Mouse (Mus musculus) neural tube, embryonic 12.5 days (tissue): Measurements from ENCODE around the gene Plek. TPM values are rescaled to one million over a fixed set of nuclear protein-coding genes. Genes with fewer than 3 reads are reported as not detected.

Experiments used
- ATAC-seq: fragments of 200-750 bp; cut with Nextera tagmentation; 2 replicates; pipeline ENCODE4 v1.8.0; 2017; ENCODE audit warnings: low read depth, mild to moderate bottlenecking, moderate TSS enrichment, moderate library complexity; ENCODE audit not compliant: low FRiP score
- H3K27ac ChIP-seq: fragments of 300-500 bp; sonication (generic); 2 replicates; pipeline ENCODE4 v1.5.1; 2016
- H3K27me3 ChIP-seq: fragments of 300-500 bp; sonication (generic); replicated peaks from 2 replicates; pipeline ENCODE4 v1.6.1; 2016; ENCODE audit warnings: mild to moderate bottlenecking
- H3K36me3 ChIP-seq: fragments of 300-500 bp; sonication (generic); 2 replicates; pipeline ENCODE4 v1.6.1; 2016; ENCODE audit warnings: mild to moderate bottlenecking
- H3K4me1 ChIP-seq: fragments of 300-500 bp; sonication (generic); 2 replicates; pipeline ENCODE4 v1.6.1; 2016
- H3K4me2 ChIP-seq: fragments of 300-500 bp; sonication (generic); replicated peaks from 2 replicates; pipeline ENCODE4 v1.6.1; 2016; ENCODE audit warnings: mild to moderate bottlenecking
- H3K4me3 ChIP-seq: fragments of 300-500 bp; sonication (generic); 2 replicates; pipeline ENCODE4 v1.5.1; 2016
- H3K9ac ChIP-seq: fragments of 300-500 bp; sonication (generic); 2 replicates; pipeline ENCODE4 v1.6.1; 2016; ENCODE audit warnings: mild to moderate bottlenecking
- H3K9me3 ChIP-seq: fragments of 300-500 bp; sonication (generic); 2 replicates; pipeline ENCODE4 v1.6.1; 2016; ENCODE audit warnings: mild to moderate bottlenecking
- WGBS: fragments of 180-500 bp; shearing (Covaris S2); methylation state at CpG from one replicate; pipeline ENCODE4 v1.1.7; 2016; 5-methylcytosine and 5-hydroxymethylcytosine counted together
- polyA plus RNA-seq: library from polyadenylated mRNA; unstranded; fragments of >200 nt; fragmentation: Nextera tagmentation; extraction: Ambion mirVana; gene quantifications from 2 replicates; pipeline ENCODE4 v1.2.1, GENCODE M21; 2016

Plek gene
- polyA plus RNA-seq, 1 experiment from 2014 or later: 5.7 TPM

GRCm38 (mm10) chr11:16957030-16957429, 95.2 kb downstream of the Plek start:
- 93% methylated on average over 6 of the region's 6 CpGs for WGBS
- no peak for ATAC-seq

DNA sequence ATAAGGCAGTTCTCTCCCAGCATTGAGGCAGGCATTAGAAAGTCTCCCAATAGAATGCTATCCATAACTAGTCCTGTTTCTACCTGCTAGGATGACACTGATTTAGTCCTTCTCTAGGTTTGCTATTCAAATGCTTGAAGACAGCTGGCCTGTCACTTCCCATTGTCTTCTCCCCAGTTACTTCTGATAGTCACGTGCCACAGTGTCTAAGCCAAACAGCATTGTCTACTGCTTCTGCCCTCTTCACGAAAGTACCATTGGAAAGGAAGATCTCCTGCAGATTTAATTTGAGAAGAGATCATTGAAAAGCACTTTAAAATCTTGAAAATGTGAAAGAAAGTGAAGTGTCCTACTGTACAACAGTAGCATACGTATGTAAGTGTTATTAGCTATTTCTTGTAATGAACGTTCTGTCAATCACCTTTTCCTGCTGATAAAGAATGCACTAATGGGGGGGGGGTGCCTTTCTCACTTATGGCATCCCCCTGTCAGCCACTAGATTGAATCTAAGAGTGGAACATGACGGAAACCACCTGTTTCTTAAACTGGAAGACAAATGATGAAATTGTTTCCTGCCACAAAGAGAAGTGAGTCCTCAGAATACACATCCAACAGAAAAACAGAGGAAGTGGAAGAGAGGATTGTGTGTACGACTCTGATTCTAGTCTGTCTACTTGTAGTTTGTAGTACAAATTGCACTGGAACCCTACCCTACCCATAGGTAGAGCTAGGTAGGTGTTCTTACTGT, 95.9 kb downstream of the Plek start:
- ATAC-seq: no peak

More at GRCm38 (mm10) chr11:16957030-16957429, 95.2 kb downstream of the Plek start:
- no peak overlapping the region for H3K4me3 ChIP-seq
- H3K9me3 ChIP-seq: no peaks in the 10 kb centered on the region
- peaks cover under 1% of the 10 kb centered on the region; the same call in 1 of the 2 replicates for H3K4me1 ChIP-seq
- H3K36me3 ChIP-seq: no peaks in the 10 kb centered on the region
- no peak overlapping the region for H3K9ac ChIP-seq
- H3K27ac ChIP-seq: no peak overlapping the region
- H3K4me2 ChIP-seq: no peak overlapping the region
- H3K27me3 ChIP-seq: no peaks in the 10 kb centered on the region

GRCm38 (mm10) chr11:16951761-16952010, 100.5 kb downstream of the Plek start:
- H3K36me3 ChIP-seq: no peaks in the 10 kb centered on the region
- peak overlapping the region; percentile 62 for H3K9ac ChIP-seq
- H3K4me1 ChIP-seq: peaks cover 7% of the 10 kb centered on the region; the same call in 1 of the 2 replicates
- H3K4me2 ChIP-seq: peak overlapping the region; percentile 89
- no peaks in the 10 kb centered on the region for H3K9me3 ChIP-seq
- WGBS: 4% methylated on average over 9 of the region's 9 CpGs
- H3K4me3 ChIP-seq: peak overlapping the region; percentile 70
- H3K27ac ChIP-seq: no peak overlapping the region
- no peaks in the 10 kb centered on the region for H3K27me3 ChIP-seq
- ATAC-seq: no peak

More for the DNA sequence above, 95.9 kb downstream of the Plek start:
- Histone ChIP-seq H3K9me3 (no peaks in the 10 kb centered on the region), H3K9ac (no peak overlapping the region), H3K36me3 (no peaks in the 10 kb centered on the region), H3K27ac (no peak overlapping the region), H3K4me3 (no peak overlapping the region), H3K4me2 (no peak overlapping the region), H3K27me3 (no peaks in the 10 kb centered on the region), H3K4me1 (peaks cover 7% of the 10 kb centered on the region; the same call in 1 of the 2 replicates)
- 89% methylated on average over 6 of the region's 6 CpGs for WGBS

DNA sequence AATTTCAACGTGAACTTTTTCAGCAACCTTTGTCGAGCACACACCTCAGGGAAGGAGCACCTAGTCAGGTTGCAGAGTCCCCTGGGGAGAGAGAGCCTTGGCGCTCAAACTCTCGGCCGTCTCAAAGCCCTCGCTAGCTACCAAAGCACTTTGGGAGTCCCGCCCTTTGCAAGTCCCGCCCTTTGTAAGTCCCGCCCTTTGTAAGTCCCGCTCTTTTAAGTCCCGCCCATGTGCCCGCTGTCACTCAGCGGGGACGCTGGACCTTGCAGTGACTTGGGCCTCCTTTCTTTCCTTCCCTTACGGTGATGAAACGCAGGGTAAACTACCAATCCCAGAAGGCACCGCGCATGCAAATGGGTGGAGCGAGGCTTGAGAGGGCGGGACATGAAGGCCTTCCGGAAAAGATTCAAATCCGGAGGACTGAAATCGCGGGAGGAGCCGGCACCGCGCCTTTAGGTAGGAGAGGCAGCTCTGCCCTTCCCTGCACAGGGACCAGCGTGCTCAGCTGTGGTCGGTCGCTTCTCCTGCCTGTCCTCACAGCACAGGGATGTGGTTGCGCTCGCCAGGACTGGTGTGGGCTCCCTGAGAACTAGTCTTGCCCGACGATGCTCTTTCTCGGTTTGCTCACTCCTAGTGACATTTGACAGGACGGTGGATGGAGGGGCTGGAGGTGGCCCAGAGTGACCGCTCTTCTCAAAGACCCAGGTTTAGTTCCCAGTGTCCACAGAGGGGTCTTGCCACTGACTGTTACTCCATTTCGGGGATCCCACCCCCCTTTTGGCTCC, 101.0 kb downstream of the Plek start, which contains the start of gene Fbxo48:
Gene Fbxo48, plus strand, starts transcription at position 400 of the 785 bp plus-strand sequence.
- no peaks in the 10 kb centered on the region for H3K27me3 ChIP-seq
- WGBS: under 1% methylated on average over 38 of the region's 38 CpGs
- peak within 1 kb of the TSS; percentile 62 for H3K9ac ChIP-seq
- no peaks in the 10 kb centered on the region for H3K36me3 ChIP-seq
- peak within 1 kb of the TSS; percentile 89 for H3K4me2 ChIP-seq
- H3K27ac ChIP-seq: no peak within 1 kb of the TSS
- H3K9me3 ChIP-seq: no peaks in the 10 kb centered on the region
- H3K4me3 ChIP-seq: peak within 1 kb of the TSS; percentile 70
- ATAC-seq: peak; percentile 100
- peaks cover 7% of the 10 kb centered on the region; the same call in 1 of the 2 replicates for H3K4me1 ChIP-seq

DNA sequence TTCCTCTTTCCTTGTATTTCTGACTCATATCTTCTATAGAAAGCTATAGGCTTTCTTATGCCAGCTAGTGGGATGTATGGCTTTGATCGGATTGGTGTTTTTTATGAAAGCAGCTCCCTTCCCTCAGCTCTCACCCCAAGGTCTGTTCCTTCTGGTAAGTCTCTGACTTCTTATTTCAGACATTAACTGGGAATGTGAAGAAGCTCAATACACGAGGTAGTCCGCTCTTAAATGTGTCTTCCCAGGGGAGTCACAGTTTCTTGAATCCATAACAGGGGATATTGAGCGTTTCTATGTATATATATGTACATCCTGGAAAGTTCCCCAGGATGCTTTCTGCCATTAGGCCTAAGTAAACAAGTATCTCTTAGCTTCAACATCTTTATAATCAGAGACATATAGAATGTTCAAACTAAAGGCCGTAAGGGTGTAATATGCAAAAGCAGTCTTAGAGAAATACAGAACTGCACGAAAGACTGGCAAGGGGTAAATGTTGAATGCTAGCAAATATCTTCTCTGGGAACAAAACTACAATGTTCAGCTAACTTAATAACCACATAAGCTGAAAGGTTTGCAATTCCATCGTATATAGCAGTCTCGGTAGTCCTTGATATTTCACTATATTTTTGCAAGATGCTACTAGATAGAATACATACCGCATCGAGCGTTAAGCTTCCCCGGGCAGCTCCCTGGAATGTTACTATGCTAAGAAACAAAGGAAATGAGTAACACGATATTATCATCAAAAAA, 101.8 kb downstream of the Plek start:
- Histone ChIP-seq H3K4me3 (peak overlapping the region; percentile 70), H3K36me3 (no peaks in the 10 kb centered on the region), H3K4me2 (peak overlapping the region; percentile 89), H3K27ac (no peak overlapping the region), H3K4me1 (peaks cover 7% of the 10 kb centered on the region; the same call in 1 of the 2 replicates), H3K27me3 (no peaks in the 10 kb centered on the region), H3K9ac (peak overlapping the region; percentile 14; the same call in 1 of the 2 replicates), H3K9me3 (no peaks in the 10 kb centered on the region)
- no peak for ATAC-seq
- 54% methylated on average over 13 of the region's 13 CpGs for WGBS

DNA sequence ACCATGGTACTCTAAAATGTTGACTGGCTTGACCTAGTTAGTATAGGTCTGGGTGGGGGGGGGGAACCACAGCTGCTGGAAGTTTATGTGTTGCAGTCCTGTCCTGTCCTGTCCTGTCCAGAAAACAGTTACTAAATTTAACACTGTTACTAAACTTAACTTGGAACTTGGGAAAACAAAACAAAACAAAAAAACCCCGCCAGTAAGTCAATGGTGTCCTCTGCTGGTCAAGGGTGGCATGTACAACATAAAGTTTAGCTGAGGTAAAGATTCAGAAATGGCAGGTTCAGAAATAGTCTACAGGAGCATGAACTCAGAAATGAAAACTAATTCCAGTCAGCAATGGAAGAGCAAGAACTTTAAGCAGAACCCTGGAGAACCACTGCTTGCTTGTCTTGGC, 103.4 kb downstream of the Plek start:
- Histone ChIP-seq H3K27me3 (no peaks in the 10 kb centered on the region), H3K36me3 (no peaks in the 10 kb centered on the region), H3K27ac (no peak overlapping the region), H3K4me3 (no peak overlapping the region), H3K4me2 (no peak overlapping the region), H3K4me1 (peaks cover 7% of the 10 kb centered on the region; the same call in 1 of the 2 replicates), H3K9ac (no peak overlapping the region), H3K9me3 (no peaks in the 10 kb centered on the region)
- WGBS: 47% methylated on average over 1 of the region's 1 CpGs
- ATAC-seq: no peak

- Histone ChIP-seq H3K4me3 (no peak overlapping the region), H3K4me1 (no peaks in the 10 kb centered on the region), H3K36me3 (no peaks in the 10 kb centered on the region), H3K9me3 (no peaks in the 10 kb centered on the region), H3K9ac (no peak overlapping the region), H3K27ac (no peak overlapping the region), H3K27me3 (no peaks in the 10 kb centered on the region), H3K4me2 (no peak overlapping the region)
- ATAC-seq: no peak
- WGBS: 86% methylated on average over 4 of the region's 4 CpGs
Observed at GRCm38 (mm10) chr11:16943016-16943415, 109.2 kb downstream of the Plek start.

- no peak overlapping the region for H3K27ac ChIP-seq
- peak; percentile 54; the same call in 1 of the 2 replicates for ATAC-seq
Observed at GRCm38 (mm10) chr11:16941973-16942452, 110.2 kb downstream of the Plek start.

GRCm38 (mm10) chr11:16941103-16941793, 110.9 kb downstream of the Plek start:
- H3K4me1 ChIP-seq: no peaks in the 10 kb centered on the region
- peak; percentile 88 for ATAC-seq
- H3K4me2 ChIP-seq: no peak overlapping the region
- no peak overlapping the region for H3K4me3 ChIP-seq
- H3K27me3 ChIP-seq: no peaks in the 10 kb centered on the region
- H3K9me3 ChIP-seq: no peaks in the 10 kb centered on the region
- 28% methylated on average over 4 of the region's 4 CpGs for WGBS
- H3K27ac ChIP-seq: no peak overlapping the region
- H3K36me3 ChIP-seq: no peaks in the 10 kb centered on the region
- H3K9ac ChIP-seq: no peak overlapping the region

More at GRCm38 (mm10) chr11:16941973-16942452, 110.2 kb downstream of the Plek start:
- no peaks in the 10 kb centered on the region for H3K27me3 ChIP-seq
- no peak overlapping the region for H3K4me2 ChIP-seq
- H3K4me3 ChIP-seq: no peak overlapping the region
- H3K4me1 ChIP-seq: no peaks in the 10 kb centered on the region
- no peak overlapping the region for H3K9ac ChIP-seq
- H3K36me3 ChIP-seq: no peaks in the 10 kb centered on the region
- no peaks in the 10 kb centered on the region for H3K9me3 ChIP-seq
- WGBS: 64% methylated on average over 4 of the region's 4 CpGs

DNA sequence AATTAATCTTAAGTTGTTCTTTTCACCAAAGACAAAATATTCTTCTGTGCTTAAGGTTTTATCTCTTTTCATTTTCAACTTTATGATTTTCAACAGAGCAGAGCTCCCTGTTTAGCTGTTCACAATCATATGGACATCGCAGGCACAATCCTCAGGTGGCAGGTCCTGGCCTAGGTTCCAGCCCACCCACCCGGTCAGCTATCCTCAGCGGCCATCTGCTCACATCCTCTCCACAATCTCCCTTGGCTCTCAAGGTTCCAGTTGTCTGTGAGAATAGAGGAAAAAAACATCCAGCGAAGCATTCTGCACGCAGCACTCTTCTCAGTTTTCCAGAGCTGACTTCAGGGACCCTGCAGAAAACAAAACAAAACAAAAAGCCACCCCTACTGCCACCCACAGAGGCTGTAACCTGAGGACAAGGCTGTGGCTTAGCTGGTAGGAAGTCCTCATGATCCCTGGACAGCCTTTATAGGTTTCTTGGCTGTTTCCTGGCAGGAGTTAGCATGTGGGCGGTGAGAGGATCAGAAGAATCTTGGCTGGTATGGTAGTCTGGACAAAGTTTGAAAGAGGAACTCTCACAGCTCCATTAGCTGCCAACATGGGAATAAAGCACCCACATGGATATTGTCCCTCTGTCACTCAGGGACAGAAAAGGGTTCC, 116.5 kb downstream of the Plek start:
- 80% methylated on average over 6 of the region's 6 CpGs for WGBS
- no peaks in the 10 kb centered on the region for H3K36me3 ChIP-seq
- H3K4me2 ChIP-seq: no peak overlapping the region
- H3K27me3 ChIP-seq: no peaks in the 10 kb centered on the region
- no peaks in the 10 kb centered on the region for H3K9me3 ChIP-seq
- H3K4me3 ChIP-seq: no peak overlapping the region
- H3K9ac ChIP-seq: no peak overlapping the region
- H3K27ac ChIP-seq: no peak overlapping the region
- no peak for ATAC-seq
- H3K4me1 ChIP-seq: no peaks in the 10 kb centered on the region

DNA sequence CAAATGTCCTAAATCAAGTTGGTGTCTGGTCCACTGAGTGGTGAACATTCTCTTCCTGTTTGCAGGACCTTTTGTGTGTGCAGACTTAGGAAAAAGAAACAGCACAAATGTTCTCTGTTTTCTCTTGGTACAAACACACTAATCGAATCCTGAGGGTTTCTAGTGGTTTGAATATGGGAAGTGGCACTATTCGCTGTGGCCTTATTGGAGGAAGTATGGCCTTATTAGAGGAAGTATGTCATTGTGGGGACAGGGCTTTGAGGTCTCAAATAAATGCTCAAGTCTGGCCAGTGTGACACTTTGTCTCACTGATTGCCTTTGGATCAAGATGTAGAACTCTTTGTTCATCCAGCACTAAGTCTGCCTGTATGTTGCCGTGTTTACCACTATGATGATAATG, 120.0 kb downstream of the Plek start:
- H3K4me1 ChIP-seq: no peaks in the 10 kb centered on the region
- no peaks in the 10 kb centered on the region for H3K36me3 ChIP-seq
- no peak overlapping the region for H3K27ac ChIP-seq
- no peak overlapping the region for H3K4me2 ChIP-seq
- no peak overlapping the region for H3K4me3 ChIP-seq
- no peak overlapping the region for H3K9ac ChIP-seq
- no peaks in the 10 kb centered on the region for H3K9me3 ChIP-seq
- H3K27me3 ChIP-seq: no peaks in the 10 kb centered on the region
- WGBS: 88% methylated on average over 3 of the region's 3 CpGs
- no peak for ATAC-seq
